Mouse (Mus musculus): Measurements from ENCODE around the gene Myo5a. TPM values are rescaled to one million over a fixed set of nuclear protein-coding genes. Genes with fewer than 3 reads are reported as not detected.
A peak's percentile ranks its signal among the peaks of the same experiment; 100 is the strongest.

Gene Myo5a
- total RNA-seq, 1 experiment from 2014 or later = 177 TPM

DNA sequence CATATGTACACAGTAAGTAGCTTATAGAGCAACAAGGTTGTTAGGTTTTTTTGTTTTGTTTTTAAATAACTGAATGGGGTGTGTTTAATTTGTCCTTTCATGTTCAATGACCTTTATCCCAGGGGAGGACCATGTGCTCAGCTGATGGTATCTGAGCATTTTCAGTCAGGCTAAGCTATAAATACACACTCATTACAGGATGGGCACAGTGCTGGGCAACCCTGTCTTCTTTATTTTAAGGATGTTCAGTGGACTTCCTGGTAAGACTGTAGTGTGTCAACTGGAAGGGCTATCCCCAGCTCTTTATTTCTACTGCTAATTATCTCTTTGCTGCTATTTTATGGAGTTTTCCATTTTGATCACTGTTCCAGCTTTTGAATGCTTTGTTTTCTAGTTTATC, 92.8 kb downstream of the Myo5a start:
- ATAC-seq (ENCODE audit: extremely low read depth, insufficient number of reproducible peaks, low FRiP score, poor library complexity, severe bottlenecking) = no peak

DNA sequence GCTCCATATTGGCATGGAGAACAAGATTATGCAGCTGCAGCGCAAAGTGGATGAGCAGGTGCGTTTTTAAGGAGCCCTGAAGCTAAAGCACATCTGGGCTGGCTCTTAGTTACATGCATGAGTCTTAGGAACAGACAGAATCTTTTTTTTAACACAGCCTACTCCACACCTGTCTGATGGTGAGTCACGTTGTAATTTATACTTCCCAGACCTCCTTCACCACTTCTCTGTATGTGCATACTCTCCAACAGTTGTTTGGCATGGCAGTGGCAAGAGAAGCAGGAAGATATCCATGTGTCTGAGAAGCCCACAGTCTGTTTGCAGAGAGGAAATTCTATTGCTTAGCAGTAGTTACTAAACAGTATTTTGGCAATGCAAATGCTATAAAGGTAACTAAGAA, 100.9 kb downstream of the Myo5a start:
- no peak for ATAC-seq (ENCODE audit: extremely low read depth, insufficient number of reproducible peaks, low FRiP score, poor library complexity, severe bottlenecking)

DNA sequence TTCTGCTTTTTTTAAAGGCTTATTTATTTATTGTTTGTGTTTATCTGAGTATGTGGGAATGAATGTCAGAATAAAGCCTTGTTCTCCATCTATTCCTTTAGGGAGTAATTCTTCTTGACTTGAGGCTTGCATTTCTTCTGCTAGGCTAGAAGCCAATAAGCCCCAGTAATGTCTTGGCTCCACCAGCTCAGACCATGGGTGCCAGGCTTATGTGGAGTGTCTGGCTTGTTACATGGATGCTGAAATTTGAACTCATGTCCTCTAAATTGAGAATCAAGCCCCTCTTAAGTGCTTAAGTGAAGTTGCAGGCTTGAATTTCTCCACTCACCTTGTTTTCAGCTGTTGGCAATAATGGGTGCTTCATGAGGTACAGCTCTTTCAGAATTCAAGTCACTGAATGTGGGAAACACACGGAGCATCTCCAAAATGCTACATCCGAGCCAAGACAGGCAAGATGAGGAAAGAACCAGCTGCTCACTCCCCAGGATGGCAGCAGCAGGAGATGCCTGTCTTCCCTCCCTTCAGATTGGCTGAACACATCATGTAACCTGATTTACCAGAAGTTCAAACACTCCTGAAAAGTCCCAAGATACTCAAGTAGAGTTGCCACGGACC, 116.9 kb downstream of the Myo5a start:
- no peak for ATAC-seq (ENCODE audit: extremely low read depth, insufficient number of reproducible peaks, low FRiP score, poor library complexity, severe bottlenecking)

DNA sequence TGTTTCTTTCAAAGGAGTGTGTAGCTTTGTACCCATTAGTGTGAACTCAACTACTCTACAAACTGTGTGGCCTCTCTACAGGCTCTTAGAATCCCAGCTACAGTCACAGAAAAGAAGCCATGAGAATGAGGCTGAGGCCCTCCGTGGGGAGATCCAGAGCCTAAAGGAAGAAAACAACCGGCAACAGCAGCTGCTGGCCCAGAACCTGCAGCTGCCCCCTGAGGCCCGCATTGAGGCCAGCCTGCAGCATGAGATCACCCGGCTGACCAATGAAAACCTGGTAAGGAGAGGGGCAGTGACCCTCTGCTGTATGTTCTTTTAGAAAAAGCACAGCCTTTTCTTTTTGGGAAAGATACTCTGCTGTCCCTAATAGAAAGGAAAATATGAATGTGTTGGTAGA, 123.0 kb downstream of the Myo5a start:
- no peak for ATAC-seq (ENCODE audit: extremely low read depth, insufficient number of reproducible peaks, low FRiP score, poor library complexity, severe bottlenecking)

DNA sequence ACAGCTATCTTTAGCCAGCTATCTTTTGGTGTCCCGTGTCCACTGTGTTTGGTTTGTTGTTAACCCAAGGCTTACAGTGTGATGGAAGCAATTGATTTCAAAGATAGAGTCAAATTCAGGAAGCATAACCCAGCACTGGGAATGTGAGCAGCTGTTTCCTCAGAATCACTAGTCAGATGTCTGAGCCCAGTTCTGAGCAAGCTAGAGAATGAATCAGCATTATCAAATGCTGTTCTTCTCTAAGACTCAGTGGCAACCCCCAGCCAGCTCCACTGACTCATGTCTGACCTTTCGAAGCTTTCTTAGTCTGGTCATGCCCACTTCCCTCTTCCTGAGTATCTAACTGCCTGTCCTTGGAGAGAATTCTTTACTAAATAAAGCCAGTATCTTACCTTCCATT, 125.5 kb downstream of the Myo5a start:
- ATAC-seq (ENCODE audit: extremely low read depth, insufficient number of reproducible peaks, low FRiP score, poor library complexity, severe bottlenecking) = no peak

DNA sequence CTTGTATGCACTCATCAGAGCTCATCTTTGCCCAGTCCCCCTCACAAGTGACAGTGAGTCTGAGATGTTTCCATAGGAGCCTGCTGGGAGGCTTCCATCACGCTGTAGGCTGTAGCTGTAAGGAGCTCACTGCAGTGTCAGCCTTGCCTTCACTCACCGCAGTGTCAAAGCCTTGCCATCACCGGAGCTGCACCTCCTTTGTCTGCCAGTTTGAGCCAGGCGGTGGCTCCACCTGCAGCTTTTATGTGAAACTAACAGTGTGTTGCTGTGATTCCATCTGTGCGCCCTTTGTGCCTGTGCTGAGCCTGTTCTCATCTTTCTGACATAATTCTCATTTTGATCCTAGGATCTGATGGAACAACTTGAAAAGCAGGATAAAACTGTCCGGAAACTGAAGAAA, 126.5 kb downstream of the Myo5a start:
- no peak for ATAC-seq (ENCODE audit: extremely low read depth, insufficient number of reproducible peaks, low FRiP score, poor library complexity, severe bottlenecking)

DNA sequence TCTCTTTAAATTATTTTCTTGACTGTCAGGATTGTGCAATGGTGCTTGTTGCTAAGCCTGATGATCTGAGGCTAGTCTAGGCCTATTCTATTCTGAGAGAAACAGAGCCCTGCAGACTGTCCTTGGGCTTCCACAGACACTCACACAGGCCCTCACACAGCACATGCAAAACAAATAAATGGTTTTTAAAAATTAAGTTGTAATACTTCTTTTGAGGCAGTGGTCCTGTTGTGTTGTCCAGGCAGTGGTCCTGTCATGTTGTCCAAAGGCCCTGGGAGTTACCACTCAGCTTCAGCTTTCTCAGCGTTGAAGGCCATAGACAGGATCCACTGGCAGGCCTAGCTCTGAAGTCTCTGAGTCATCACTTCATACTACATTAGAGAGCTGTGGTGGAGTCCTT, 130.7 kb downstream of the Myo5a start:
- ATAC-seq (ENCODE audit: extremely low read depth, insufficient number of reproducible peaks, low FRiP score, poor library complexity, severe bottlenecking) = no peak

DNA sequence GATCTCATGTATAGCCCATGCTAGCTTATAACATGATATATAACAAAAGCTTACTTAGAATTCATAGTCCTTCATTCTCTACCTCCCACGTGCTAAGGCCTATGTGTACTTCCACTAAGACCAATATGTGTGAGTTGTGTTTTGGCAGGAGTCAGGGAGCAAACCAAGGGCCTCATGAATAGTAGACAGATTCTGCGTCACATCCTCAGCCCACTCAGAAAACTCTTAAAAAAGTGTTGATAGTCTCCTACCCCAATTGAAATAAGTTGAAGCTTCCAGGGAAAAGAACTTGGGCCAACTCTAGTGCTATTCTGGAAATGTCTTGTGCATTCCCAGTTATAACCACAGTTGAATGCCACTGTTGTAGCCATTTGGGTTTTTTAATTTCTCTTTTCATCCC, 131.2 kb downstream of the Myo5a start:
- no peak for ATAC-seq (ENCODE audit: extremely low read depth, insufficient number of reproducible peaks, low FRiP score, poor library complexity, severe bottlenecking)

DNA sequence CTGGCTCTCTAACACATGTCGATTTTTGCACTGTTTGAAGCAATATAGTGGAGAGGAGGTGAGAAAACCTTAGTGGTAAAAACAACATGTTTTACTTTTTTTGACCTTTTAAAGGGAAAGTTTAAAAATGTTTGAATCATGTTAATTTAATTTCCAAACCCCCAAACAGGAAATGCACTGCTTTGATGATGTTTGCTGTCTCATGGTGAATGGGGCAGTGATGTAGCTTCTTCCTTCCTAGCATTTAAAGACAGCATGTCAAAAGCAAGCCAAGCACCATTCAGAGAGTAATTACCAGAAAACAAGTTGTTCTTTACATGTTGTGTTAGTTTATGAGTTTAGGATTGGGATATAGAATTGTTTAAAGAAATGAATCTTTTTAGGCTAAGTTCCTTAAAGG, 138.4 kb downstream of the Myo5a start:
- ATAC-seq (ENCODE audit: extremely low read depth, insufficient number of reproducible peaks, low FRiP score, poor library complexity, severe bottlenecking) = no peak

DNA sequence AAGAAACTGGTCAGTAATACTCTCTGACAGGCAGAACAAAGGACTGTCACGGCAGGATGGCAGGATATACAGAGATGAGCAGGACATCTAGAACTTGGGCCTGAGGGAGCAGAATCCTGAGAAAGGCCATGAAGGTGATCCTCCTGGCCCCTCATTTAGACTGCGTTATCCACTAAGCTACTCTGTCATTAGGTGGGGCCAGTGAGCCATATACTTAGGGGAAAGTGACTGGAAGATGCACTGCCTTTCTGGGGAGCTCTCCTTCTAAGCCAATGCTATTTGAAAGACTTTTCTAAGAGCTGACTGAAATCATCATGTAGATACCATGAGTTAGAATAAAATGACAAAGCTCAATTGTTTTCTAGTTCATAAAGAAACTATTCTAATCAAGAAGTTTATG, 139.5 kb downstream of the Myo5a start:
- ATAC-seq (ENCODE audit: extremely low read depth, insufficient number of reproducible peaks, low FRiP score, poor library complexity, severe bottlenecking) = no peak

DNA sequence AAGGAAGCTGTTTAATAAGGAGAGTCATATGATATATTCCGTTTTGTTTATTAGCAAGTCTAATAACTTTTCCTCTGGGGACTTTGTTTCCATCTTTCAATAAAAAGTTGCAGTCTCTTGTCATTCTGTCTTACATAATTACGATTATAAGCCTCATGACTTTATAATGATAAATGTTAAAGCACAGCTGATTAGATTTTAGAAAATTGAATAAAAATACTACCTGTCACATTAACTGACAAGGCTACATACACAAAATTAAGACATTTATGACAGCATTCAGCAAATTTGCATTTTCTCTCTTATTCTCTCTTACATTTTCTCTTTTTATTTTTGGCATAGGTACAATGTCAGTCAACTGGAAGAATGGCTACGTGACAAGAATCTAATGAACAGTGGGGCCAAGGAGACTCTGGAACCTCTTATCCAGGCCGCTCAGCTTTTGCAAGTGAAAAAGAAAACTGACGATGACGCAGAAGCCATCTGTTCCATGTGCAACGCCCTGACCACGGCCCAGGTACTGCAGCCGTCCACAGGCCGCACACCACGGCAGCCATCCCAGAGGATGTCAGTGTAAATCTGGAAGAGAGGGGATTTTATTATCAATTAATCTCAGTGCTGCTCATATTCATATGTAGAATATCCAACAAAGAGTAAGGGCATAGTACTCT, 144.1 kb downstream of the Myo5a start:
- ATAC-seq (ENCODE audit: extremely low read depth, insufficient number of reproducible peaks, low FRiP score, poor library complexity, severe bottlenecking) = no peak

DNA sequence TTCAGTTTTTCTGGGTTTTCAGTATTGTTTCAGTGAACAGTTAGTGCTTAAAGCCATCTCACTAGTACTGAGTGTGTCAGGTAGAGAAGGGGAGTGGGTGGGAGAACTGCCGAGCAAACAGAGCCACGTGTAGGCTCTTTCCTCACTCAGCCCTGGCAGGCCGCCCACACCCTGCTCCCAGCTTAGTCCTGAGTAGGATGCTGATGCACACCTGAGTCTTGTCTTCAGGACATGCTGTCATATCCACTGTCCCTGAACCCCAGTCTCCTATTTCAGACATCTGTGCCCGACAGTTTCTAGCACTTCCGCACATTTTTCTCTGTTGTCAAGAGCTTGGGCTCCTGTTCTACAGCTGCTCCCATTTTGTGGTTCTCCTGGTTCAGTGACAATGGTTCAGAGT, 149.1 kb downstream of the Myo5a start:
- ATAC-seq (ENCODE audit: extremely low read depth, insufficient number of reproducible peaks, low FRiP score, poor library complexity, severe bottlenecking) = no peak

DNA sequence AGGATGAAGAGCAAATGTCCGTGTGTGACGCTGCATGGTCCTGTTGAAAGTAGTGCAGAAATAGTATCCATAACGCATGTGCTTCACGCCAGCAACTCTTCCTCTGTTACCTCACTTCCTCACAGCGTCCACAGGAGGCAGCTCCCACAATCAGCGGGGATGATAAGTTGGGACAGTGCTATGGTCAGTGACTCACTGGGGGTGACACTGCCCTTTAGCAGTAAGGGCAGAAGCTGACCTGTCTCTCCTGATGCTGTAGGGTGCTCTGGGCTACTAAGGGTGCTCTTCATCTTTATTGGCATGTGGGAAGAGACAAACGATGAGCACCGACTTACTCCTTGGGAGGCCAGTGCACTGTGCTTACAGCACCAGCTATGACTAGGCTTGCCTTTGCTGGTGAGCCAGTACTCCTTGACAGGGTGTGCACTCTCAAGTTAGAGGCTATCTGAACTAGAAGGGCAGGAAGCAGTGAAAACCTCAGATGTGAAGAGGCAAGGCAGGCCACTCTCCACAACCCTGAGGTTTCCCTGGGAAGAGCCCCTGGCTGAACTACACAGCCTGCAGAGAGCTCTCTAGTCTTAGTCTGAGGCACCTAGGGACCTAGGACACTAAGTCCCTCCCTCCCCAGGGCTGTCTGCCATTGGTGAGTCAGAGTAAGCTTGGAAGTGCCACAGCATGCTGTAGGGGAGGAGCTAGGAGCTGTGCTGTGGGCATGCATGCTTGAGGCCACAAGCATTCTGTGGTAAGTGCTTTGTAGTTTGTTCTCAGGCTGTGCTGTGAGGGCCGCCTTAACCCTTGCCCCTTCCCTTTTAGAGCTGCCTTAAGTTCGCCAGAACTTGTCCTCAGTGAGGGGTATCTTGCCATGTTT, 150.8 kb downstream of the Myo5a start:
- ATAC-seq (ENCODE audit: extremely low read depth, insufficient number of reproducible peaks, low FRiP score, poor library complexity, severe bottlenecking) = 0 out of 2 replicates have a peak, but pooled peaks have one; percentile 13

DNA sequence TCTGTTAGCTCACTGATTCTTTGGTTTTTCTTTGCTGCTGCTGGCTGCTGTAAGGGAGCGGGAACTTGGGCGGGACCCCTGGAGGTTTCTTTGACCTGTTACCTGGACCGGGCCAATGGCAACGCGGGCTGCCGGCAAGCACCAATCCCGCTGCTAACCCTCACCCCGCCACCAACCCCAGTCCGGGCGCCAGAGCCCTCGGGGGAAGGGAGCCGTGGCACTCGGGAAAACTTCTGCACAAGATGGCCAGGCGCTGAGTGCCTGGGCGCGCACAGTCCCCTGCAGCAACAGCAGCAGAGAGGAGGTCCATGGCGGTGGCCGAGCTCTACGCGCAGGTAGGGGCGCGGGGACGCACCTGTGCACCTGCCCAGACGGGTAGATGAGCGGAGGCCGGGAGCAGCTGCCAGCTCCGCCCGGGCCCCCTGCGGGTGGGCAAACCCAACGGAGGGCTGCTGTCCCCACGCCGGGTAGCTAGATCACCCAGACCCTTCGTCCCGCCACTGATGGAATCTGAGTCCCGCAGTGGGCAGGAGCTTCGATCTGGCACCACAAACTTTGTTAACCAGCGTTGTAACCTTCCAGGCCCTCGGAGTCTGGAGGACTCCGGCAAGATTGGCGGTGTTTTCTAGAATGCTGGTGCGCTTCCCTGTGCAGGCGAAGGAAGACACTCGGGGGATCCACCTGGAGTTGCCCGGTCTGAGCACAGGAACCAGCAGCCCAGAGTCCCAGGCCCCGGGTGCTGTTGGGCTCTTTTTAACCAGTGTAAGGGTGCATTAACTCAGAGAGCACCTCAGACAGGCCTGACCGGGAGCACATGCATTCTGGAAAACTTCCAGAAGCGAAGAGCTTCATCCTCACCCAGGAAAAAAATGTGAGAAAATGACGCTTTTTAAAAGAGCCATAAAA, 161.3 kb downstream of the Myo5a start, which contains the start of gene Myo5c:
TSS of gene Myo5c (plus strand) at position 180 of the 906 bp plus-strand sequence.
- no peak for ATAC-seq (ENCODE audit: extremely low read depth, insufficient number of reproducible peaks, low FRiP score, poor library complexity, severe bottlenecking)

DNA sequence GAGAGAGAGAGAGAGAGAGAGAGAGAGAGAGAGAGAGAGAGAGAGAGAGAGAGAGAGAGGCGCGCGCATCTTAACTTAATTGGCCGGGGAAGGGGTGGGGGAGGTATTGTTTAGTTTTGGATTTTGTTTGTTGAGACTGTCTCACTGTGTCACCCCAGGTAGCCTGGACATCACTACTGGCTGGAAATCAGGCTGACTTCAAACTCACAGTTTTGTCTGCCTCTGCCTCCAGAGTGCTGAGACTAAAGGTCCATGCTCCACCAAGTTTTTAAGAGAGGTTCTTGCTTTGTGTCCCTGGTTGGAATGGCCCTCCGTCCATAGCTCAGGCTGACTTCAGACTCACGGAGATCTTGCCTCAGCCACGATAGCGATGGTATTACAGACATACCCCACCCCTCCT, 162.0 kb downstream of the Myo5a start:
- ATAC-seq (ENCODE audit: extremely low read depth, insufficient number of reproducible peaks, low FRiP score, poor library complexity, severe bottlenecking) = no peak

DNA sequence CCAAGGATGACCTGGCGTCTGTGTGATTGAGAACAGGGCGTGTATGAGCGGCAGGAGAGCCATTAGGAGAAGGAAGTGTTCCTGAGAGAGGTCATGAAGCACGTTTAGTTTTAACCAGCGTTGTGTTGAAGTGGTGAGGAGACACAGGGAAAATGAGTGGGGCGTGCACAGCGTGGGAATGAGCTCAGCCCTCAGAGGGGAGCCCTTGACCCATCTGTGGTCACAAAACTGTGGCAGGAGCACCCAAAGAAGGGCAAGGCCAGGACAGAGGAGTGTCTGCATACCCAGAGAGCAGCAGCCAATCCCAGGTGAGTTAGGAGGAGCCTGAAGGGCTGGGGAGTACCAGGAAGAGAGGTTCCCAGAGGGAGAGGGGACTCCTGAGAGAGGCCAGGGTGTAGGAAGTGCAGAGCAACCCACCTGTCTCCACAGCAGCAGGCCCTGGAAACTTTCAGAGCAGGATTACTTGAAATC, 163.5 kb downstream of the Myo5a start:
- no peak for ATAC-seq (ENCODE audit: extremely low read depth, insufficient number of reproducible peaks, low FRiP score, poor library complexity, severe bottlenecking)

DNA sequence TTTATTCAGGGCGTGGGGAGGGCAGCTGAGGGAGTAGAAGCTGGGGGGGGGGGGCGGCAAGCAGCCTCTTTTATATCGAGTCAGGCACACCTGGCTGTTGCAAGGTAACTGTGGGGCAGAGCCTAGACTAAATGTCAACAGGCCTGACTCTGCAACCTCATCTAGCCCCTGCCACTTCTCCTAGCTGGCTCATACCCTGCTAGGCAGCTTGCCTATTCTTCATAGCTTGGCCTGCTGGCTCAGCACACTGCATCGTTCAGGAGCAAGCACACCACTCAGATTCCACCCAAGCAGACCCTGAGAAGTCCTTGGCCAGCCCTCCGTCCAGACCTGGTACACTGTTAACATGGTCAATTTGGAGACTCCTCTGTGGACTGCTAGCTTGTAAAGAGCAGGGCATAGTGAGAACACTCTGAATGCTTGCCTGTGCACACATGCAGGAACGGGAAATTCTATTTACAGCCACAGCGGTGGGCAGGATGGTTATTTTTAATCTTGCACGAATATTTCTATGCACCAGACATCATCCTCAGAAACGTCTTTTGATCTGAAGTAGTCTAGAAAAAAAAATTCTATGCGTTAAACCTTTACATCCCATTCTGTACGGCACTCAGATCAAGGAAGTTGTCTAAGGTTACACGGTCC, 164.3 kb downstream of the Myo5a start:
- no peak for ATAC-seq (ENCODE audit: extremely low read depth, insufficient number of reproducible peaks, low FRiP score, poor library complexity, severe bottlenecking)

DNA sequence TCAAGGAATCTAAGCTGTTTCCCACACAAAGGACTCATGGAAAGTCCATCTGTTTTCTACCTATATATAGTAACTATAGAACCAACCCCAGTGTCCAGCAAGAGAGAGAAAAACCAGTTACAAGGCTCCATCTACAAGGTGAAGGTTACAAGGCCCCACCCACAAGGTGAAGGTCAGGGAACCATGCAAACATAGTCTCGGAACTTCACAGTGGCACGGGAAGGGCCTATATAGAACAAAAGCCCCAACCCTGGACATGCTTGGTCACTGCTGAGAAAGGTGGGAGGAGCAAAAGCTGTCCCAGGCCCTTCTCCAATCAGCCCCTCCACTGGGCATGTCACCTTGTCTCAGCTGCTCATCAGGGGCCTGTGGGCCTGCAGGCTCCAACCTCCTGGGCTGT, 164.9 kb downstream of the Myo5a start:
- ATAC-seq (ENCODE audit: extremely low read depth, insufficient number of reproducible peaks, low FRiP score, poor library complexity, severe bottlenecking) = no peak
